Mouse (Mus musculus) kidney, adult 8-10 months (tissue): ENCODE results near the gene Colca2.

Experiments used
- DNase-seq, 2 experiments: peaks; one replicate each; pipeline ENCODE4 v3.0.0; 2022

Colca2 gene

GRCm38 (mm10) chr9:51278500-51279381 is at the start of gene Colca2:
Gene Colca2 (minus strand): TSS chr9:51278569.
- peak; percentile 77 to 78 for DNase-seq

- DNase-seq, result no peak
Observed at GRCm38 (mm10) chr9:51327555-51327903, 49.2 kb upstream of the Colca2 start.

- DNase-seq, result no peak
Observed at GRCm38 (mm10) chr9:51326619-51327554, 48.5 kb upstream of the Colca2 start.

- DNase-seq, result no peak
Observed at GRCm38 (mm10) chr9:51324406-51325065, 46.2 kb upstream of the Colca2 start.

GRCm38 (mm10) chr9:51320096-51320495 is 41.7 kb upstream of the Colca2 start:
- DNase-seq, result no peak

GRCm38 (mm10) chr9:51318246-51318645 is 39.9 kb upstream of the Colca2 start:
- DNase-seq, result no peak

GRCm38 (mm10) chr9:51317322-51317721 is 39.0 kb upstream of the Colca2 start:
- DNase-seq, result no peak

- DNase-seq, result no peak
Observed at GRCm38 (mm10) chr9:51315402-51316063, 37.2 kb upstream of the Colca2 start.

GRCm38 (mm10) chr9:51312554-51313317 is 34.4 kb upstream of the Colca2 start:
- DNase-seq, result no peak

GRCm38 (mm10) chr9:51310515-51310914 is 32.1 kb upstream of the Colca2 start:
- DNase-seq, result no peak

GRCm38 (mm10) chr9:51306351-51306750 is 28.0 kb upstream of the Colca2 start:
- DNase-seq, result no peak

GRCm38 (mm10) chr9:51305146-51305545 is 26.8 kb upstream of the Colca2 start:
- DNase-seq, result no peak

- DNase-seq, result no peak
Observed at GRCm38 (mm10) chr9:51303980-51304379, 25.6 kb upstream of the Colca2 start.

- DNase-seq, result no peak
Observed at GRCm38 (mm10) chr9:51293541-51293940, 15.2 kb upstream of the Colca2 start.

GRCm38 (mm10) chr9:51292674-51293073 is 14.3 kb upstream of the Colca2 start:
- DNase-seq, result peak; percentile 67 to 77

- no peak for DNase-seq
Observed at GRCm38 (mm10) chr9:51290980-51291379, 12.6 kb upstream of the Colca2 start.

- DNase-seq, result no peak
Observed at GRCm38 (mm10) chr9:51286079-51286478, 7.7 kb upstream of the Colca2 start.

GRCm38 (mm10) chr9:51277834-51278498 is 403 bp downstream of the Colca2 start:
- DNase-seq, result no peak

GRCm38 (mm10) chr9:51274678-51275077 is 3.7 kb downstream of the Colca2 start:
- DNase-seq, result no peak

GRCm38 (mm10) chr9:51273581-51274154 is 4.7 kb downstream of the Colca2 start:
- DNase-seq, result no peak

GRCm38 (mm10) chr9:51272102-51272501 is 6.3 kb downstream of the Colca2 start:
- no peak for DNase-seq
